Comparison of ENCODE assay signal across 8 mouse cellular contexts in the genomic region with DNA sequence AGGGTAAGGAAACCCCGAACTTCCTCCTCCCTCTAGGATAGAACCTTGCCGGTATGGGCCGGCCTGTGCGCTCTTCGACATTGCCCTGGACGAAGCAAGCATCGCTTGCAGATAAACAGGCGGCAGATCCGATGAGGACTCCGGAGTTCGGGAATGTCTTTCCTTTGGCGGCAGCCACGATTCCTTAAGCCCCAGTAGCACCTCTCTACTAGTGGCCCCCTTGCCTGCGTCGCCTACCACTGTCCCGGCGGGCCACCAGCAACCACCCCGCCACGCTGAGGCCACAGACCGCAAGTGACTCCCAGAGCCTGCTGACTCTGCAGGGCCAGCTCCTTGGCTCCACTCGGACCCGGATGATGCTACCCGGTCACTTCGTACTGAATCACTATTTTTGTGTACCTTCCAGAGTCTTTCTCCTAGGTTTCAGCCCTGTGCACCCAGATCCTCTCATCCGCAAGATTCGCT. TPM values are rescaled to one million over a fixed set of nuclear protein-coding genes. Genes with fewer than 3 reads are reported as not detected.
DNase-seq lines count a peak whose midpoint lies in the region; ATAC-seq and TF ChIP-seq lines count a peak whose summit lies in the region.
"Had no signal": no experiment of that assay in that cellular context is flagged by ENCODE, and none has a peak within 500 bp of the region (broad histone marks: within the 10 kb centered on the region; RNA-seq: fewer than 3 reads in every experiment).

No protein-coding gene starts in this region.

- H3K4me2 ChIP-seq in embryonic facial prominence, embryonic 12.5 days (replicated peaks): peak overlapping the region; percentile 84
- H3K4me2 ChIP-seq in limb, embryonic 13.5 days (replicated peaks): peak overlapping the region; percentile 93
- peak overlapping the region; percentile 93 for H3K4me2 ChIP-seq in midbrain, embryonic 13.5 days (replicated peaks)

- in situ Hi-C loops in ES-E14 (cut with MboI; ENCODE audit: low sequenced_read_pairs in 2 of 2, unreplicated experiment in 2 of 2): loop anchor here in 1 of 2 experiments (25.0 kb wide), 1 partner anchor 183 kb away; no protein-coding TSS in a partner anchor

- TF ChIP-seq CTCF in E14TG2a.4 (conservative IDR thresholded peaks at IDR 0.05; ENCODE audit: low read length): no peak

- no peak overlapping the region for H3K9ac ChIP-seq in ES-E14 (ENCODE audit: insufficient read depth, low read depth, low read length, poor library complexity, severe bottlenecking)
- peak overlapping the region; percentile 97 for H3K9ac ChIP-seq in embryonic facial prominence, embryonic 12.5 days
- peak overlapping the region; percentile 88 for H3K9ac ChIP-seq in limb, embryonic 13.5 days
- peak overlapping the region; percentile 99 for H3K9ac ChIP-seq in midbrain, embryonic 13.5 days (replicated peaks)

- H3K4me1 ChIP-seq in E14TG2a.4 (replicated peaks; ENCODE audit: low read depth, low read length) (peaks cover 46% of the 10 kb centered on the region), ES-E14 (ENCODE audit: control insufficient read depth in 2 of 2, insufficient read depth in 2 of 2, low read length in 2 of 2, poor library complexity in 1 of 2) (peaks cover 0 to 4% of the 10 kb centered on the region in 2 experiments; a peak in 1 of 4 replicates)
- H3K4me1 ChIP-seq in embryonic facial prominence, embryonic 12.5 days: peaks cover 45% of the 10 kb centered on the region
- peaks cover 61% of the 10 kb centered on the region for H3K4me1 ChIP-seq in limb, embryonic 13.5 days
- H3K4me1 ChIP-seq in midbrain, embryonic 13.5 days (replicated peaks): peaks cover 59% of the 10 kb centered on the region

- no peak overlapping the region for H3K27ac ChIP-seq in ES-E14 (ENCODE audit: insufficient read depth, low read depth, low read length, poor library complexity, severe bottlenecking)
- H3K27ac ChIP-seq in embryonic facial prominence, embryonic 12.5 days: peak overlapping the region; percentile 99
- peak overlapping the region; percentile 93 for H3K27ac ChIP-seq in limb, embryonic 13.5 days
- H3K27ac ChIP-seq in midbrain, embryonic 13.5 days: peak overlapping the region; percentile 100

- no peaks in the 10 kb centered on the region for H3K36me3 ChIP-seq in E14TG2a.4 (ENCODE audit: insufficient read depth, low read length)
- H3K36me3 ChIP-seq in ES-E14 (ENCODE audit: control insufficient read depth, insufficient read depth, low read length, poor library complexity, severe bottlenecking): no peaks in the 10 kb centered on the region
- no peaks in the 10 kb centered on the region for H3K36me3 ChIP-seq in embryonic facial prominence, embryonic 12.5 days
- H3K36me3 ChIP-seq in limb, embryonic 13.5 days: no peaks in the 10 kb centered on the region
- H3K36me3 ChIP-seq in midbrain, embryonic 13.5 days: no peaks in the 10 kb centered on the region

- under 1% methylated on average over 26 of the region's 26 CpGs for WGBS in embryonic facial prominence, embryonic 12.5 days
- WGBS in limb, embryonic 13.5 days: 1% methylated on average over 26 of the region's 26 CpGs
- whole genome bisulfite sequencing in midbrain, embryonic 13.5 days: under 1% methylated on average over 26 of the region's 26 CpGs

- peaks cover 75% of the 10 kb centered on the region for H3K27me3 ChIP-seq in E14TG2a.4 (ENCODE audit: insufficient read depth, low read length)
- no peaks in the 10 kb centered on the region for H3K27me3 ChIP-seq in embryonic facial prominence, embryonic 12.5 days
- H3K27me3 ChIP-seq in limb, embryonic 13.5 days: peaks cover 59% of the 10 kb centered on the region
- H3K27me3 ChIP-seq in midbrain, embryonic 13.5 days: no peaks in the 10 kb centered on the region

- no peak for ATAC-seq in embryonic facial prominence, embryonic 12.5 days (ENCODE audit: insufficient number of reproducible peaks, insufficient read depth, low FRiP score, low TSS enrichment)
- ATAC-seq in limb, embryonic 13.5 days (ENCODE audit: low FRiP score, low read depth): no peak
- no peak for ATAC-seq in midbrain, embryonic 13.5 days

- H3K4me3 ChIP-seq in E14TG2a.4 (replicated peaks; ENCODE audit: low read length) (peak overlapping the region; percentile 82), ES-E14 (ENCODE audit: insufficient read depth in 1 of 2, low read depth in 1 of 2, low read length in 2 of 2, poor library complexity in 1 of 2, severe bottlenecking in 1 of 2) (peak overlapping the region; percentile 60 to 70; a peak in 3 of 4 replicates)
- H3K4me3 ChIP-seq in embryonic facial prominence, embryonic 12.5 days: peak overlapping the region; percentile 87
- H3K4me3 ChIP-seq in limb, embryonic 13.5 days: peak overlapping the region; percentile 71
- H3K4me3 ChIP-seq in midbrain, embryonic 13.5 days (replicated peaks): peak overlapping the region; percentile 90

- peak; percentile 15 for DNase-seq in ES-E14 (ENCODE audit: low read depth, low spot score)
- peak; percentile 49 for DNase-seq in heart, postnatal 4 days
- DNase-seq in natural killer cell, adult 2 months (ENCODE audit: low spot score in 2 of 2): no peak

- H3K9me3 ChIP-seq in E14TG2a.4 (ENCODE audit: low read length): no peaks in the 10 kb centered on the region
- no peaks in the 10 kb centered on the region for H3K9me3 ChIP-seq in ES-E14 (ENCODE audit: control insufficient read depth, insufficient read depth, low read depth, low read length)
- no peaks in the 10 kb centered on the region for H3K9me3 ChIP-seq in embryonic facial prominence, embryonic 12.5 days
- H3K9me3 ChIP-seq in limb, embryonic 13.5 days: no peaks in the 10 kb centered on the region
- no peaks in the 10 kb centered on the region for H3K9me3 ChIP-seq in midbrain, embryonic 13.5 days

TF ChIP-seq in ES-E14, 5 proteins besides CTCF, POLR2A, EP300 and RAD21:
- TF ChIP-seq HCFC1 (IDR thresholded peaks at IDR 0.05; ENCODE audit: borderline replicate concordance, insufficient read depth, low read length): no peak
- no peak for TF ChIP-seq MAFK (IDR thresholded peaks at IDR 0.05; ENCODE audit: insufficient read depth, low read depth, low read length)
- TF ChIP-seq ZNF384 (IDR thresholded peaks at IDR 0.05; ENCODE audit: low read depth, low read length): no peak
- TF ChIP-seq ZC3H11A (IDR thresholded peaks at IDR 0.05; ENCODE audit: borderline replicate concordance, low read depth, low read length): no peak
- TF ChIP-seq CHD2 (IDR thresholded peaks at IDR 0.05; ENCODE audit: low read depth, low read length): no peak

RNA-seq across cellular contexts. Expression of a gene that starts 2.0 kb away (rescaled TPM):
- total RNA-seq in ES-E14 (2012; rRNA removed): 1.2 and 1.8 TPM in 2 replicates
- polyA plus RNA-seq in embryonic facial prominence, embryonic 12.5 days (2016; fragmentation: Nextera tagmentation; extraction: Ambion mirVana): 18.8 and 20.8 TPM in 2 replicates
- 1 to 10 TPM; 7.0 TPM for total RNA-seq in heart, postnatal 4 days (2021)
- polyA plus RNA-seq in limb, embryonic 13.5 days (2015; fragmentation: Nextera tagmentation; extraction: Ambion mirVana): 14.5 and 16.1 TPM in 2 replicates
- polyA plus RNA-seq in midbrain, embryonic 13.5 days (2015; fragmentation: Nextera tagmentation; extraction: Ambion mirVana): 30.1 and 33.1 TPM in 2 replicates
- polyA plus RNA-seq: erythroblast, embryonic 14.5 days had no signal

Comparison
In these comparisons a context has a peak if more than half of its experiments do, and no peak if none do; other contexts are left out.
1. DNase-seq: peak in ES-E14 (single experiment) and heart, postnatal 4 days (single experiment); none in natural killer cell, adult 2 months (0 of 2).
2. Peak in every context shown above with its lines, with median percentiles within 50 percentile points of each other: H3K4me3 ChIP-seq and H3K4me2 ChIP-seq.